Mouse (Mus musculus) midbrain, embryonic 14.5 days (tissue): ENCODE data around the gene Emc7. TPM values are rescaled to one million over a fixed set of nuclear protein-coding genes. Genes with fewer than 3 reads are reported as not detected.

Experiments
- ATAC-seq: fragments of 200-750 bp; cut with Nextera tagmentation; 2 replicates; pipeline ENCODE4 v1.8.0; 2017; ENCODE audit warnings: moderate number of reproducible peaks, moderate library complexity; ENCODE audit not compliant: low FRiP score, low TSS enrichment
- DNase-seq: peaks from one replicate; pipeline ENCODE4 v3.0.0-alpha.2; 2015
- H3K27ac ChIP-seq: fragments of 300-500 bp; sonication (generic); replicated peaks from 2 replicates; pipeline ENCODE4 v1.5.1; 2014; ENCODE audit warnings: mild to moderate bottlenecking, low read depth, low read length, moderate library complexity
- H3K27me3 ChIP-seq: fragments of 300-500 bp; sonication (generic); 2 replicates; pipeline ENCODE4 v1.6.1; 2014; ENCODE audit warnings: low read length, control low read depth, mixed read lengths; ENCODE audit not compliant: control insufficient read depth, insufficient read depth
- H3K36me3 ChIP-seq: fragments of 300-500 bp; sonication (generic); 2 replicates; pipeline ENCODE4 v1.6.1; 2014; ENCODE audit warnings: low read length, control low read depth; ENCODE audit not compliant: control insufficient read depth, insufficient read depth
- H3K4me1 ChIP-seq: fragments of 300-500 bp; sonication (generic); 2 replicates; pipeline ENCODE4 v1.6.1; 2014; ENCODE audit warnings: mild to moderate bottlenecking, antibody characterized with exemption, low read length, control low read depth; ENCODE audit not compliant: control insufficient read depth, insufficient read depth
- H3K4me2 ChIP-seq: fragments of 300-500 bp; sonication (generic); 2 replicates; pipeline ENCODE4 v1.6.1; 2014; ENCODE audit warnings: mild to moderate bottlenecking, low read length, moderate library complexity
- H3K4me3 ChIP-seq: fragments of 300-500 bp; sonication (generic); replicated peaks from 2 replicates; pipeline ENCODE4 v1.5.1; 2014; ENCODE audit warnings: low read depth, low read length
- H3K9ac ChIP-seq: fragments of 300-500 bp; sonication (generic); replicated peaks from 2 replicates; pipeline ENCODE4 v1.6.1; 2014; ENCODE audit warnings: mild to moderate bottlenecking, low read length, moderate library complexity
- H3K9me3 ChIP-seq: fragments of 300-500 bp; sonication (generic); 2 replicates; pipeline ENCODE4 v1.6.1; 2016; ENCODE audit warnings: low read length, control low read depth, mixed read lengths; ENCODE audit not compliant: control insufficient read depth
- WGBS: fragments of 180-500 bp; shearing (Covaris S2); extraction: QIAGEN DNeasy Blood & Tissue Kit; methylation state at CpG from one replicate; pipeline ENCODE4 v1.1.7; 2014; 5-methylcytosine and 5-hydroxymethylcytosine counted together
- polyA plus RNA-seq: library from polyadenylated mRNA; unstranded; fragments of >200 nt; fragmentation: Nextera tagmentation; extraction: Ambion mirVana; gene quantifications from 2 replicates; pipeline ENCODE4 v1.2.1, GENCODE M21; 2014

Gene Emc7
- polyA plus RNA-seq, 1 experiment from 2014 or later: 18.3 TPM

DNA sequence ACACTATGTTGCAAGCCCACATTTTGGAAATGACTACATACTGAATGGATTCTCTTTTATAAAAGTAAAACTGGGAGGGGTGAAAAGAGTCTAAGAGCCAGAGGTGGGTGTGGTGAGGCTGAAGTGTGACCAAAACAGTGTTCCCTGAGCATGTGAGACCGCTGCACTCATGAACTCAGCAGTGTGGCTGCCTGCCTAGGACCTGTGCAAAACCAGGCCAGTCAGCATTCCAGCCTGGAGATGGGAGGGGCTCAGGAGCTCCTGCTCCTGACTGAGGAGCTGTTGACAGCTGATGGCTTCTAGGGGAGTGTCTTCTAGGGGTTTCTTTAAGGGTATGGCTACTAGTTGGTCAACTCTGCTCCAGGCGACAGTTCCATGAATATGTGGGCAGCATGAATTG, 30.1 kb downstream of the Emc7 start:
- DNase-seq (no peak), ATAC-seq (no peak)
- 84% methylated on average over 2 of the region's 2 CpGs for WGBS

DNA sequence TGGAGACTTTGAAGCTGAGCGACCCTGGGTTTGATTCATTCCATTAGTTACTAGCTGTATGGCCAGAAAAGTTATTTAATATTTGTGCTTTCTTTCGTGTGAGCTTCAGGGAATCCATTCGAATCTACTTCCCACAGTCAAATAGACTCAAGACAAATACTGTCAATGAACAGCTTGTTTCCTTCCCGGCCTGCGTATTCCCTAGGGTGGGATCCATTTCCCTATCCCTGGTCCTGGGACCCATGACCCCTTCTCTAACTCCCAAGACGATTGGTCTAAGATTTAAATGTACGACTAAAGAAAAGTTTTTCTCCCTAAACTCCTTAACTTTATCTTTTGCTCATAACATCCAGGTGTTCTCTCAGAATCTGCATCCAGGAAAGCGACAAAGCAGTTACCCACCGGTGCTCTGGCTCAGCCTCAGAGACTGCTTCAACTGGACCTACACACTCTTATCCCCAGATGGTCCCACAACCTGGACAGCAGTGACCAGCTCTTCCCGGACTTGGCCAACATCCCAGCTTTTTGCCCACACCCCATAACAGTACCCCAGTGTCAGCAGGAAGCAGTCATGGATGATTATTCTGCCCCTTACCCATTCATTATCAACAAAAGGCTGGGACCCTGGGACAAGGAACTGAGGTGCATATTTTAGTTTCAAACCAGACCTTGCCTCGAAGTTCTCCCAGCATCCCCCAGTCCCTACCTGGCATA, 35.8 kb downstream of the Emc7 start:
- WGBS: 83% methylated on average over 11 of the region's 11 CpGs
- no peak for ATAC-seq
- Histone ChIP-seq H3K27me3 (no peaks in the 10 kb centered on the region), H3K4me3 (no peak overlapping the region), H3K9me3 (no peaks in the 10 kb centered on the region), H3K27ac (no peak overlapping the region), H3K4me2 (no peak overlapping the region), H3K4me1 (0 out of 2 replicates have a peak, but pooled peaks cover 3% of the 10 kb centered on the region), H3K36me3 (no peaks in the 10 kb centered on the region), H3K9ac (no peak overlapping the region)
- no peak for DNase-seq

More for the DNA sequence above, 30.1 kb downstream of the Emc7 start:
- H3K27ac ChIP-seq: no peak overlapping the region
- H3K4me2 ChIP-seq: no peak overlapping the region
- no peaks in the 10 kb centered on the region for H3K9me3 ChIP-seq
- H3K4me1 ChIP-seq: no peaks in the 10 kb centered on the region
- no peaks in the 10 kb centered on the region for H3K27me3 ChIP-seq
- H3K9ac ChIP-seq: no peak overlapping the region
- no peaks in the 10 kb centered on the region for H3K36me3 ChIP-seq
- no peak overlapping the region for H3K4me3 ChIP-seq

DNA sequence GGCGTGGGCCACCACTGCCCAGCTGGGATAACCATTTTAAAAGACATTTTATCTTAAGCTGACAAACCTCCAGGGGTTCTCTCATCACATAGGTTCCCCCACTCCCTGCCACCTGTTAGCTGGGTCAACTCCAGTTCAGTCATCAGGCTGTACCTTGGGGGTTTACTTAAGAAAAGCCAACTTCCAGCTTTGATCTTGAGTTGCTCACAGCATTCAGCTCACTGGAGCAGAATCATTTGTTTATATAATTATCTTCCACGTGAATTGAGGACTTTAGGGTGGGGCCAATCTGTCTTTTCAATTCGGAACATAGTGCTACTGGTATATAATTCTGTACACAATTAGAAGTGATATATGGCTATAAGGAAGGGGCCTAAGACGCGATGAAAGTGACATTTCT, 36.8 kb downstream of the Emc7 start:
- Histone ChIP-seq H3K36me3 (no peaks in the 10 kb centered on the region), H3K9me3 (no peaks in the 10 kb centered on the region), H3K4me2 (no peak overlapping the region), H3K27me3 (no peaks in the 10 kb centered on the region), H3K4me3 (no peak overlapping the region), H3K9ac (no peak overlapping the region), H3K4me1 (0 out of 2 replicates have a peak, but pooled peaks cover 3% of the 10 kb centered on the region), H3K27ac (no peak overlapping the region)
- 77% methylated on average over 5 of the region's 5 CpGs for WGBS
- DNase-seq: no peak
- ATAC-seq: no peak

DNA sequence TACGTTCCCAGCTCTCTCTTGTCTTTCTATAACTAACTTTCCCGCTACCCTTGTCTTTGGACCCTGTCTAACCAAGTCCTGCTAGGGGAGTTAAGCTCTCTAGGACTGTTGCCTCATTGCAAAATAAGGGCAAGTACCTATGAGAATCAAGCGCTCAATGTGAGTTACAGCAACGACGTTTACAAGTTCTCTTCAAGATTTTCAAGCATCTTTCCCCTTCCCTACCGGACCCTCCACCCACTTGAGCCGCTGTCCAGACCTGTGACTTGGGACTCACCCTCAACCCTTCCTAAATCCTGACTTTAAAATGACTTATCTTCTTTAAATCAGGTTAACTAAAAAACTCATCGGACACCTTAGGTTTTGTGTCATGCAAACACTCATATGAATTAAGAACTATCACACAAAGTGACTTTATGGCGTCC, 37.6 kb downstream of the Emc7 start:
- Histone ChIP-seq H3K9ac (peak overlapping the region; percentile 99), H3K4me3 (peak overlapping the region; percentile 77), H3K27ac (peak overlapping the region; percentile 96), H3K4me2 (peak overlapping the region; percentile 58), H3K36me3 (no peaks in the 10 kb centered on the region), H3K9me3 (no peaks in the 10 kb centered on the region), H3K4me1 (0 out of 2 replicates have a peak, but pooled peaks cover 3% of the 10 kb centered on the region), H3K27me3 (no peaks in the 10 kb centered on the region)
- ATAC-seq: peak; percentile 12
- 5% methylated on average over 9 of the region's 9 CpGs for WGBS
- peak; percentile 51 for DNase-seq

DNA sequence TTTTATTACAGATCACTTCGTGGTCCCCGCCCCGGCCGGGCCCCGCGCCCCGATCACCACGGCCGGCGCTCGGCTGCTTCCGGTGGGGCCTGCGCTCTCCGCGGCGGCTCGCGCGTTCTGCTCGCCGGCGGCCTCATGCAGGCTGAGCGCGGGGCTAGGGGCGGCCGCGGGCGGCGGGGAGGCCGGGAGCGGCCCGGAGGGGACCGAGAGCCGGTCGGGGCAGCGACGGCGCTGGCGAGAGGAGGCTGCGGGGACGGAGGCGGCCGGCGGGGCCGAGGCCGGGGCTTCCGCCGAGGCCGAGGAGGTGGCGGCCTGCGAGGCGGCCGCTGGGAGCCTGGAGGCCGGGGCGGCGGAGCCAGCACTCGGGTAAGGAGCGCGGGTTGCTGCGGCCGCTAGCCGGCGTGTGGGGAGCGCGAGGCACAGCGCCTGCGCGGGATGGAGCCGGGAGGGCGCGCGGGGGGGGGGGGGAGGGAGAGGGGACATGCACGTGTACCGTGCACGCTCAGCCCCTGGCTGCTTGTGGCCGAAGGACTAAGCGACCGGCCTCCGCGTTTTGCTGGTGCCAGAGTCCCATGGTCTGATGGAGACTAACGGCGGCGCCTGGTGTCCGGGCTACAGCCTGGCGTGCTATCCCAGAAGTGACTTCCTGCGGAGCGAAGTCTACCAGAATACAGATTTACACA, 38.2 kb downstream of the Emc7 start, which contains the start of gene Aven:
Gene Aven, plus strand, starts transcription at position 109 of the 683 bp plus-strand sequence.
- WGBS: under 1% methylated on average over 75 of the region's 87 CpGs
- H3K4me3 ChIP-seq: peak within 1 kb of the TSS; percentile 77
- no peaks in the 10 kb centered on the region for H3K27me3 ChIP-seq
- H3K9me3 ChIP-seq: no peaks in the 10 kb centered on the region
- peak within 1 kb of the TSS; percentile 96 for H3K27ac ChIP-seq
- no peaks in the 10 kb centered on the region for H3K36me3 ChIP-seq
- ATAC-seq: peak; percentile 96
- peak within 1 kb of the TSS; percentile 99 for H3K9ac ChIP-seq
- peak; percentile 92 for DNase-seq
- peak within 1 kb of the TSS; percentile 58 for H3K4me2 ChIP-seq
- 0 out of 2 replicates have a peak, but pooled peaks cover 3% of the 10 kb centered on the region for H3K4me1 ChIP-seq

DNA sequence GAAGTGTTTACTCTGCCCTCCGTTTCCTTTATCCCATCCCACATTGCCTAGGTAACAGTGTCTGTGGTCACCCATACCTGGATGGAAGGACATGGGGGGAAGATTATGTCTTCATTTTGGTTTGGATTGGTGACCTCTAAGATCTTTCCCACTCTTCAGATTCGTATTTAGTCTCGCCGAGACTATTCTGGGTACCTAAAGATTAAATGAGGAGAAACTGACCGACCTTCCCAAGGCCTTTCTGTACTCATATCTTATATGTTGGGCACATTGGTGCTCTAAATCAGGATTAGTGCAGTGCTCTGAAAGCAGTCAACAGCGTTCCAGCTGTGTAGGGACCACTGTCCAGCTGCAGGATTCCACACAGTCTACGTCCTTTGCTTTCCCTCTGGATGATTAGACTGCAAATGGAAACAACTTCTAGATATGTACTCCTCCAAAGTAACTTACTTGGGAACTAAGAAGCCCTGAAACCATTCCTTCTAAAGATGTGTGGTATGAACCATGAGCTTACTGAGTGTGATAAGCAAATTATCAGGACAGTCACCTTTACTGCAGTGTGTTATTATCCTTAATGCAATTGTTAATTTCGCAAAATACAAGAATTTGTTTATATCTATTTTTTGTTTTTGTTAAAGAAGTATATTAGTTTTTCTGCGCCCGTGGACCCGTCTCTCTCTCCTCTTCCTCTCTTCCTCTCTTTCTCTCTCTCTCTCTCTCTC, 38.9 kb downstream of the Emc7 start:
- Histone ChIP-seq H3K4me3 (peak overlapping the region; percentile 77), H3K36me3 (no peaks in the 10 kb centered on the region), H3K9me3 (no peaks in the 10 kb centered on the region), H3K4me2 (peak overlapping the region; percentile 58), H3K27me3 (no peaks in the 10 kb centered on the region), H3K27ac (peak overlapping the region; percentile 96), H3K9ac (peak overlapping the region; percentile 99; the same call in 1 of the 2 replicates), H3K4me1 (0 out of 2 replicates have a peak, but pooled peaks cover 3% of the 10 kb centered on the region)
- ATAC-seq (no peak), DNase-seq (no peak)
- 46% methylated on average over 11 of the region's 11 CpGs for WGBS

DNA sequence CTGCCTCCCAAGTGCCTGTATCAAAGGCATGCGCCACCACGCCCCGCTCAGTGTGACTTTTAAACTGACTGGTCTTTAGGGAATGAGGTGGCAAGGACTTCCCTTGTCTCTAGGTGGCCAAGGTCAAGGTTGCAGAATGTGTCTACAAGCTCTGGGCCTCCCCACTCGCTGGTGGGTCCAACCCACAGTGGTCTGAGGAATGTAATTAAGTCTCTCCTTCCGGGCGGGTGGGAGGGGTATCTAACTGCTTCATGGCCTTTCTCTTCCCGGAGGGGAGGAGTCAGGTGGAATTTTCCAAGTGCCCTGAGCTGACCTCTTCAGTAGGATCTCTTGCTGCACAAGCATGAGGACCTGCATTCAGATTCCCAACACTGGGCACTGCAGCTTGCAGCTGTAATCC, 43.1 kb downstream of the Emc7 start:
- no peak overlapping the region for H3K4me3 ChIP-seq
- H3K36me3 ChIP-seq: no peaks in the 10 kb centered on the region
- ATAC-seq: no peak
- 0 out of 2 replicates have a peak, but pooled peaks cover 3% of the 10 kb centered on the region for H3K4me1 ChIP-seq
- no peak overlapping the region for H3K9ac ChIP-seq
- H3K27me3 ChIP-seq: no peaks in the 10 kb centered on the region
- 76% methylated on average over 7 of the region's 7 CpGs for WGBS
- no peak overlapping the region for H3K4me2 ChIP-seq
- no peak overlapping the region for H3K27ac ChIP-seq
- H3K9me3 ChIP-seq: no peaks in the 10 kb centered on the region
- DNase-seq: no peak

DNA sequence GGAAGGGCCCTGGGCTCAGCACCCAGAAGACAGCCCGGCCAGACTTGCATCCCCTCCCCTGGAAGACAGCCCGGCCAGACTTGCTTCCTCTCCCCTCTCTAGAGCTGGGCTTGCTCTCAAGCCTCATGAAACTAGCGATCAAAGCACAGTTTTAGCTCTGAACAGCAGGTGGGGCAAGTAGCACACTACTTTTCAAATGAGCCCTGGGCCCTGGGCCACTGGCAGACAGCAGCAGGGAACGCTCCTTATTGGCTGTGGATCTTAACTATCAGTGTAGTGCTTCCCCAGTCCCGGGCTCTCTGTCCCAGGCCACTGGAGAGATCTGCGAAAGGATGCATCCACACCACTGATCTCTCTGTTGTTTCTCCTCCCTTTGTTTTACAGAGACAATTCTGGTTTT, 46.4 kb downstream of the Emc7 start:
- no peaks in the 10 kb centered on the region for H3K4me1 ChIP-seq
- H3K27ac ChIP-seq: no peak overlapping the region
- no peak overlapping the region for H3K4me3 ChIP-seq
- WGBS: 2% methylated on average over 6 of the region's 6 CpGs
- no peaks in the 10 kb centered on the region for H3K9me3 ChIP-seq
- DNase-seq (peak; percentile 89), ATAC-seq (peak; percentile 89)
- H3K27me3 ChIP-seq: no peaks in the 10 kb centered on the region
- no peak overlapping the region for H3K9ac ChIP-seq
- no peak overlapping the region for H3K4me2 ChIP-seq
- H3K36me3 ChIP-seq: no peaks in the 10 kb centered on the region
